Mouse (Mus musculus): ENCODE data around the gene Ppil4.
A peak's percentile ranks its signal among the peaks of the same experiment; 100 is the strongest.

DNA sequence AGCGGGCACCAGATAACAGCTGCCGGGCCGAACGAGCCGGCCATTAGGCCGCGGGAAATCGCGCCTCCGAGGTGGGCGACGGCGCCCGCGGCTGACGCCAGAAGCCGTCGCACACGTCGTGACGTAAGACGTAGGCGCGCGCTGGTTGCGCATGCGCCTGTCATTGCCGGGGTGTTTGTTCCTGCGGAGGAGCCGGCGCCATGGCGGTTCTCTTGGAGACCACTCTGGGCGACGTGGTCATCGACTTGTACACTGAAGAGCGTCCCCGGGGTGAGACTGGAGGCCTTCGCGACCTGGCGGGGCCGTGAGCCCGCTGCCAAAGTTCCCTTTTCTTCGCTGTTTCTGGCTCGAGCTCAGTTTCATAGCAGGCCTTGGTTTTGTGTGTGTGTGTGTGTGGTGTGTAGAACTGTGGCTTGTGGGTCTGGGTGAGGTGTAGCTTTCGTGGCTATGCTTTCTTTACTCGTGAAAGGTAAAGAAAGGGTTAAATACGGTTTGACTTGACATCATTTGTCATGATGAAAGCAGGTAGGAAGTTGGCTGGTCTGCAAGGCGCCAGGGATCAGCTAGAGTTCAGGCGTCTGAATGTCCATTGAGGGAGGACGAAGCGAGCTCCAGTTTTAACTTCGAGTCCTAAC, at the start of gene Ppil4, which contains the start of gene Ginm1:
- TF ChIP-seq CTCF (IDR thresholded peaks at IDR 0.05; ENCODE audit: low read depth, low read length) (no peak), POLR2A (IDR thresholded peaks at IDR 0.05; ENCODE audit: extremely low read depth, insufficient read depth, low read length) (peak; percentile 81)
